Mouse (Mus musculus) G1E-ER4 (cell line): Measurements from ENCODE around the gene Zdhhc15. TPM values are rescaled to one million over a fixed set of nuclear protein-coding genes. Genes with fewer than 3 reads are reported as not detected.

ENCODE experiments used
- GATA1 ChIP-seq: IDR thresholded peaks from one replicate; pipeline ENCODE4 v1.8.0; 2012; ENCODE audit warnings: low read length, inconsistent platforms
- polyA plus RNA-seq: library from polyadenylated mRNA; stranded (reverse); fragments of >175 nt; gene quantifications from 2 replicates; pipeline ENCODE4 v1.2.3, GENCODE M21; 2012

The Zdhhc15 gene
- polyA plus RNA-seq, result not detected in 2 replicates

- TF ChIP-seq GATA1, result no peak
Observed at GRCm38 (mm10) chrX:104670757-104671549, at the start of gene Zdhhc15. Gene Zdhhc15, minus strand, starts transcription at chrX:104671064.

GRCm38 (mm10) chrX:104707935-104708334, 37.1 kb upstream of the Zdhhc15 start:
- no peak for TF ChIP-seq GATA1

- no peak for TF ChIP-seq GATA1
Observed at GRCm38 (mm10) chrX:104669850-104670756, 761 bp downstream of the Zdhhc15 start.

GRCm38 (mm10) chrX:104656976-104657375, 13.9 kb downstream of the Zdhhc15 start:
- no peak for TF ChIP-seq GATA1

- TF ChIP-seq GATA1, result no peak
Observed at GRCm38 (mm10) chrX:104612531-104612930, 58.3 kb downstream of the Zdhhc15 start.

GRCm38 (mm10) chrX:104573946-104574345, 96.9 kb downstream of the Zdhhc15 start:
- no peak for TF ChIP-seq GATA1

- TF ChIP-seq GATA1, result no peak
Observed at GRCm38 (mm10) chrX:104567497-104567896, 103.4 kb downstream of the Zdhhc15 start.

GRCm38 (mm10) chrX:104545283-104545682, 125.6 kb downstream of the Zdhhc15 start:
- no peak for TF ChIP-seq GATA1

- TF ChIP-seq GATA1, result no peak
Observed at GRCm38 (mm10) chrX:104543919-104544595, 126.8 kb downstream of the Zdhhc15 start.

- no peak for TF ChIP-seq GATA1
Observed at GRCm38 (mm10) chrX:104542635-104543034, 128.2 kb downstream of the Zdhhc15 start.

- no peak for TF ChIP-seq GATA1
Observed at GRCm38 (mm10) chrX:104501765-104502164, 169.1 kb downstream of the Zdhhc15 start.

GRCm38 (mm10) chrX:104489626-104490355, 181.1 kb downstream of the Zdhhc15 start:
- no peak for TF ChIP-seq GATA1

- TF ChIP-seq GATA1, result no peak
Observed at GRCm38 (mm10) chrX:104488870-104489467, 181.9 kb downstream of the Zdhhc15 start.

- no peak for TF ChIP-seq GATA1
Observed at GRCm38 (mm10) chrX:104488036-104488435, 182.8 kb downstream of the Zdhhc15 start.

Other genes starting within 250 kb of the Zdhhc15 start
- 1.1 and 1.3 TPM in 2 replicates for gene Uprt, start 188.2 kb downstream of the Zdhhc15 start, polyA plus RNA-seq
- not detected in 2 replicates for gene Magee2, start 186.2 kb upstream of the Zdhhc15 start, polyA plus RNA-seq